Mouse (Mus musculus): ENCODE measurements around the gene Frrs1l. TPM values are rescaled to one million over a fixed set of nuclear protein-coding genes. Genes with fewer than 3 reads are reported as not detected.

Gene Frrs1l
- polyA plus RNA-seq, 1 experiment from 2014 or later: 2.4 TPM

- ATAC-seq (replicated peaks; ENCODE audit: insufficient number of reproducible peaks, low FRiP score, low TSS enrichment, low read depth) (no peak; the same call in 1 of the 2 replicates), DNase-seq (ENCODE audit: low spot score) (peak; percentile 87)
- Histone ChIP-seq H3K9me3 (replicated peaks; ENCODE audit: control insufficient read depth, low read length) (no peaks in the 10 kb centered on the region), H3K36me3 (replicated peaks; ENCODE audit: control insufficient read depth, insufficient read depth, low read depth, low read length) (no peaks in the 10 kb centered on the region), H3K9ac (replicated peaks; ENCODE audit: low read length) (no peak overlapping the region), H3K27me3 (ENCODE audit: control insufficient read depth, insufficient read depth, low read length) (no peaks in the 10 kb centered on the region), H3K4me1 (ENCODE audit: control insufficient read depth, insufficient read depth, low read length) (no peaks in the 10 kb centered on the region), H3K27ac (replicated peaks; ENCODE audit: low read depth, low read length) (no peak overlapping the region), H3K4me3 (ENCODE audit: low read depth, low read length) (no peak overlapping the region), H3K4me2 (ENCODE audit: low read depth, low read length) (no peak overlapping the region)
- 23% methylated on average over 5 of the region's 5 CpGs for WGBS
These were observed 27.0 kb upstream of the Frrs1l start for GRCm38 (mm10) chr4:57017229-57017628.

DNA sequence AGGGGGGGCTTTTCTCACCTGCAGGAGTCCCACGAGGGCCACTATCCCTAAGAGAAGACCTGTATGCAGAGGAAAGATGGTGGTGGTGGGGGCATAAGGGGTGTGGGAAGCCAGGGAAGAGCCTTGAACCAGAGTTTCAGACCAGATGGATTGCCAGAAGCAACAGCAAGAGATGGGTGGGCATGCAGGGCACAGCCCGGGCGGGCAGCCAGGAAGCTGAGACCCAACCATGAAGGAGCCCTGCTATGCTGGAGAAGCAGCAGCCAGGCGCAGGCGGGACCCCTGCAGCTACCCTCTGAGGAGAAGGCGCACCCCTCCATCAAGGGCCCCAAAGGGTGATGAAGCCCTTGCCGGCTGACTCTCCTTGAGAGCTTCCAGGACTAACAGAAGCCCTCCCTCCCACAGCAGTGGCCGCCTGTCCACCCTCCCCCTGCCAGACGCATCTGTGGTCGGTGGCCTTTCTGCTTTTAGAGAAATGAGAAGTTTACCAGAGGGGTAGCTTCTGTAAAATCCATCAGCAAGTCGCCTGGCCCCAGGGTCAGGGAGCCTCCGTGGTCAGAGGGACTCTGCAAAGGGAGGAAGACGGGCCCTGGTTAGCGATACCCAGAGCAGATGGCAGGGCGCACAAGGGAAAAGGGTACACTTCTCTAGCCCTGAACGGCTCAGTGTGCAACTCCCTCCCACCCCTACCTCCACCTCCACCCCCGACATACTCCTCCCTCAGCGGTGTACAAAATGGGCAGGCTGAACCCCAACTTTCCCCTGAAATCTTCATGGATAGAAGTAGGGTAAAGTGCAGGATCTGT is 26.4 kb upstream of the Frrs1l start:
- Histone ChIP-seq H3K27me3 (ENCODE audit: control insufficient read depth, insufficient read depth, low read length) (no peaks in the 10 kb centered on the region), H3K4me3 (ENCODE audit: low read depth, low read length) (no peak overlapping the region), H3K36me3 (replicated peaks; ENCODE audit: control insufficient read depth, insufficient read depth, low read depth, low read length) (no peaks in the 10 kb centered on the region), H3K27ac (replicated peaks; ENCODE audit: low read depth, low read length) (no peak overlapping the region), H3K4me2 (ENCODE audit: low read depth, low read length) (no peak overlapping the region), H3K9me3 (replicated peaks; ENCODE audit: control insufficient read depth, low read length) (no peaks in the 10 kb centered on the region), H3K4me1 (ENCODE audit: control insufficient read depth, insufficient read depth, low read length) (no peaks in the 10 kb centered on the region), H3K9ac (replicated peaks; ENCODE audit: low read length) (no peak overlapping the region)
- 45% methylated on average over 18 of the region's 18 CpGs for WGBS
- DNase-seq (ENCODE audit: low spot score) (no peak), ATAC-seq (replicated peaks; ENCODE audit: insufficient number of reproducible peaks, low FRiP score, low TSS enrichment, low read depth) (peak; percentile 56; the same call in 1 of the 2 replicates)

DNA sequence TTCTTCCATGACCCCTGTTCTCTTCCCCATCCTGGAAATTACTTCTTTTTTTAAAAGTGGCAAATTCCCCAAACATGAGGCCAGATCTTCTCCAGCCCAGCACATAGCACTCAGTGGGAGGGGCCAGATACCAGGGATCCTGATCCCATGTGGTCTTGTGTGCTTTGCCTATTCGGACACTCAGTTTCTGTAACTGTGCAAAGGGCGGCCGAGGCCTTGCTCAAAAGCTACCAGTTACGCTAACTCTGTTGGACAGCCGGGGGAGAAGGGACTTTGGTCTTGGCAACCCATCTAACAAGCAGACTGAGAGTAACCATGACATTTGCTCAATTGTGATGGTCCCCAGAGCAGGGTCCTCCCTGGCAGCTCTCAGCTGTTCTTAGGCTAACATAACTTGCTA is 24.8 kb upstream of the Frrs1l start:
- Histone ChIP-seq H3K4me1 (ENCODE audit: control insufficient read depth, insufficient read depth, low read length) (no peaks in the 10 kb centered on the region), H3K27me3 (ENCODE audit: control insufficient read depth, insufficient read depth, low read length) (no peaks in the 10 kb centered on the region), H3K4me3 (ENCODE audit: low read depth, low read length) (no peak overlapping the region), H3K36me3 (replicated peaks; ENCODE audit: control insufficient read depth, insufficient read depth, low read depth, low read length) (no peaks in the 10 kb centered on the region), H3K9me3 (replicated peaks; ENCODE audit: control insufficient read depth, low read length) (no peaks in the 10 kb centered on the region), H3K9ac (replicated peaks; ENCODE audit: low read length) (no peak overlapping the region), H3K4me2 (ENCODE audit: low read depth, low read length) (no peak overlapping the region), H3K27ac (replicated peaks; ENCODE audit: low read depth, low read length) (no peak overlapping the region)
- WGBS: 82% methylated on average over 5 of the region's 5 CpGs
- ATAC-seq (replicated peaks; ENCODE audit: insufficient number of reproducible peaks, low FRiP score, low TSS enrichment, low read depth) (no peak), DNase-seq (ENCODE audit: low spot score) (no peak)

GRCm38 (mm10) chr4:57011454-57012046 is 21.4 kb upstream of the Frrs1l start:
- no peak overlapping the region for H3K4me2 ChIP-seq (ENCODE audit: low read depth, low read length)
- no peak for ATAC-seq (replicated peaks; ENCODE audit: insufficient number of reproducible peaks, low FRiP score, low TSS enrichment, low read depth)
- H3K27me3 ChIP-seq (ENCODE audit: control insufficient read depth, insufficient read depth, low read length): no peaks in the 10 kb centered on the region
- no peak overlapping the region for H3K27ac ChIP-seq (replicated peaks; ENCODE audit: low read depth, low read length)
- no peak overlapping the region for H3K9ac ChIP-seq (replicated peaks; ENCODE audit: low read length)
- H3K36me3 ChIP-seq (replicated peaks; ENCODE audit: control insufficient read depth, insufficient read depth, low read depth, low read length): no peaks in the 10 kb centered on the region
- WGBS: 68% methylated on average over 8 of the region's 8 CpGs
- no peak overlapping the region for H3K4me3 ChIP-seq (ENCODE audit: low read depth, low read length)
- no peak for DNase-seq (ENCODE audit: low spot score)
- H3K9me3 ChIP-seq (replicated peaks; ENCODE audit: control insufficient read depth, low read length): no peaks in the 10 kb centered on the region
- no peaks in the 10 kb centered on the region for H3K4me1 ChIP-seq (ENCODE audit: control insufficient read depth, insufficient read depth, low read length)

GRCm38 (mm10) chr4:57010919-57011318 is 20.7 kb upstream of the Frrs1l start:
- H3K4me1 ChIP-seq (ENCODE audit: control insufficient read depth, insufficient read depth, low read length): no peaks in the 10 kb centered on the region
- no peak overlapping the region for H3K27ac ChIP-seq (replicated peaks; ENCODE audit: low read depth, low read length)
- H3K9ac ChIP-seq (replicated peaks; ENCODE audit: low read length): no peak overlapping the region
- no peaks in the 10 kb centered on the region for H3K27me3 ChIP-seq (ENCODE audit: control insufficient read depth, insufficient read depth, low read length)
- no peak overlapping the region for H3K4me3 ChIP-seq (ENCODE audit: low read depth, low read length)
- WGBS: 18% methylated on average over 6 of the region's 6 CpGs
- DNase-seq (ENCODE audit: low spot score): no peak
- H3K9me3 ChIP-seq (replicated peaks; ENCODE audit: control insufficient read depth, low read length): no peaks in the 10 kb centered on the region
- H3K4me2 ChIP-seq (ENCODE audit: low read depth, low read length): no peak overlapping the region
- ATAC-seq (replicated peaks; ENCODE audit: insufficient number of reproducible peaks, low FRiP score, low TSS enrichment, low read depth): no peak
- no peaks in the 10 kb centered on the region for H3K36me3 ChIP-seq (replicated peaks; ENCODE audit: control insufficient read depth, insufficient read depth, low read depth, low read length)

DNA sequence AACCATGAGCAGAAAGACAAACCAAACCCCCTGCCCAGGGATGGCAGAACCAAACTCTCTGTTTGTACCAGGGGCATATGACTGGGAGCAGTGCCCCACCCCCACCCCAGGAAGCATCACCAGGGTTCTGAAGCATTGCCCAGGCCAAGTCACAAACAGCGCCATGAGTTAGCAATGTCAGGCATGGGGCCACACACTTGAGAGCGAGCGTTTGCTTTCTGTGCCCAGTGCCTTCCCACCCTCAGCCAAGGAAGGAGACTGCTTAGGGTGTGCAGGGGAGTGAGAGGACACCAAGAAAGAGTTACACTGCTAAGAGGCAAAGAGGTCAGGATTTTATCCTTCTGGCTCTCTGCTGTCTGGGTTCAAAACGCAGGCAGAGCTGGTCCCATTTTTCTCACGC is 20.2 kb upstream of the Frrs1l start:
- Histone ChIP-seq H3K4me3 (ENCODE audit: low read depth, low read length) (no peak overlapping the region), H3K36me3 (replicated peaks; ENCODE audit: control insufficient read depth, insufficient read depth, low read depth, low read length) (no peaks in the 10 kb centered on the region), H3K27ac (replicated peaks; ENCODE audit: low read depth, low read length) (no peak overlapping the region), H3K4me1 (ENCODE audit: control insufficient read depth, insufficient read depth, low read length) (no peaks in the 10 kb centered on the region), H3K27me3 (ENCODE audit: control insufficient read depth, insufficient read depth, low read length) (no peaks in the 10 kb centered on the region), H3K9ac (replicated peaks; ENCODE audit: low read length) (no peak overlapping the region), H3K4me2 (ENCODE audit: low read depth, low read length) (no peak overlapping the region), H3K9me3 (replicated peaks; ENCODE audit: control insufficient read depth, low read length) (no peaks in the 10 kb centered on the region)
- DNase-seq (ENCODE audit: low spot score) (no peak), ATAC-seq (replicated peaks; ENCODE audit: insufficient number of reproducible peaks, low FRiP score, low TSS enrichment, low read depth) (no peak)
- WGBS: 50% methylated on average over 5 of the region's 5 CpGs

DNA sequence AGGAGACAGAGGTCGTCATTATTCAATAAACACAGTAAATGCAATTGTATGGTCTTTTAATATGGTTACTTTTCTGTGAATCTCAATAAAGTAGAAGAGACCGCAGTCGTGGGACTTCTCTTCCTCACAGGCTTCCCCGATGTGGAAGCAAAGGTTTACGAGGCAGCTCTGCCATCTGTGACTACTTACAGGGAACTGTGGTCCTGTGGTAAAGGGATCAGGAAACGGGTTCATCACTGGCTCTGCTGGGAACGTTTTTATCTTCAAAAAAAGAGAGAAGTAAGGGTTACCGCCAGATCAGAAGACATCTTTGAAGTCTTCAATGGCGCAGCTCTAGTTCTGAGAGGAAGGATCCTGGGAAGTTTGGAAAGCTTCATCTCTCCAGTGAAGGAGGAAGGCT is 17.5 kb upstream of the Frrs1l start:
- Histone ChIP-seq H3K27ac (replicated peaks; ENCODE audit: low read depth, low read length) (no peak overlapping the region), H3K4me3 (ENCODE audit: low read depth, low read length) (no peak overlapping the region), H3K9ac (replicated peaks; ENCODE audit: low read length) (no peak overlapping the region), H3K4me1 (ENCODE audit: control insufficient read depth, insufficient read depth, low read length) (no peaks in the 10 kb centered on the region), H3K9me3 (replicated peaks; ENCODE audit: control insufficient read depth, low read length) (no peaks in the 10 kb centered on the region), H3K36me3 (replicated peaks; ENCODE audit: control insufficient read depth, insufficient read depth, low read depth, low read length) (no peaks in the 10 kb centered on the region), H3K27me3 (ENCODE audit: control insufficient read depth, insufficient read depth, low read length) (no peaks in the 10 kb centered on the region), H3K4me2 (ENCODE audit: low read depth, low read length) (no peak overlapping the region)
- ATAC-seq (replicated peaks; ENCODE audit: insufficient number of reproducible peaks, low FRiP score, low TSS enrichment, low read depth) (no peak), DNase-seq (ENCODE audit: low spot score) (no peak)
- 77% methylated on average over 9 of the region's 9 CpGs for WGBS

- no peaks in the 10 kb centered on the region for H3K27me3 ChIP-seq (ENCODE audit: control insufficient read depth, insufficient read depth, low read length)
- WGBS: 77% methylated on average over 8 of the region's 8 CpGs
- ATAC-seq (replicated peaks; ENCODE audit: insufficient number of reproducible peaks, low FRiP score, low TSS enrichment, low read depth) (no peak), DNase-seq (ENCODE audit: low spot score) (no peak)
- H3K36me3 ChIP-seq (replicated peaks; ENCODE audit: control insufficient read depth, insufficient read depth, low read depth, low read length): no peaks in the 10 kb centered on the region
- no peak overlapping the region for H3K9ac ChIP-seq (replicated peaks; ENCODE audit: low read length)
- H3K4me2 ChIP-seq (ENCODE audit: low read depth, low read length): no peak overlapping the region
- H3K4me3 ChIP-seq (ENCODE audit: low read depth, low read length): no peak overlapping the region
- no peaks in the 10 kb centered on the region for H3K4me1 ChIP-seq (ENCODE audit: control insufficient read depth, insufficient read depth, low read length)
- H3K9me3 ChIP-seq (replicated peaks; ENCODE audit: control insufficient read depth, low read length): no peaks in the 10 kb centered on the region
- no peak overlapping the region for H3K27ac ChIP-seq (replicated peaks; ENCODE audit: low read depth, low read length)
These were observed 14.8 kb upstream of the Frrs1l start for GRCm38 (mm10) chr4:57005011-57005410.
